Mouse (Mus musculus) gonadal fat pad, adult 2 months (tissue): ENCODE measurements at regions not wholly inside any gene's neighbourhood (a gene's known extent, or its start where the extent isn't known, plus 50 kb on each side); places are given as distances from the start of the nearest gene placed in this dataset.
A peak's percentile ranks its signal among the peaks of the same experiment; 100 is the strongest.
"Not testable (repeated sequence)": the region's sequence is repeated elsewhere in the genome, so short reads cannot be mapped to it uniquely, and the experiment has no call there.

Experiments
- DNase-seq: peaks from one replicate; pipeline ENCODE4 v3.0.0-alpha.2; 2012; ENCODE audit warnings: low read depth

DNA sequence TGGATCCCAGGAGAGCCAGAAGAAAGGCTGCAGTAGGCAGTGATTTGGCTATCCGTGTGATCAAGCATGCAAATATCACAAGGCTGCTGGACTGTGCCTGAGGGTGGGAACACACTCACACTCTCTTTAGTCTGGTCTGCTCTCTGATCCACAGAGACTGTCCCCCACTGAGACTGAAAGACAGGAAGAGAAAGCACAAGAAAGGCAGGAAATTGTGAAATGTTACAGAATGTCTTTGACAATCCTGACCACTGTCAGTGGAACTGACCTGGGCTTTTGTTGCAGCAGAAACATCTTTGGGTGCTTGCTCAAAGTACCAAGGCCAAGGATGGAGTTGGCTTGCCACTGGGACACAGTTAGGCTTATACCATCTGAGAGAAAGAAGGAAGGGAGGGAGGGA, 52.3 kb upstream of the Gpd2 start:
- no peak for DNase-seq

GRCm38 (mm10) chr2:57183108-57183507, 54.3 kb upstream of the Gpd2 start:
- not testable (repeated sequence) for DNase-seq

DNA sequence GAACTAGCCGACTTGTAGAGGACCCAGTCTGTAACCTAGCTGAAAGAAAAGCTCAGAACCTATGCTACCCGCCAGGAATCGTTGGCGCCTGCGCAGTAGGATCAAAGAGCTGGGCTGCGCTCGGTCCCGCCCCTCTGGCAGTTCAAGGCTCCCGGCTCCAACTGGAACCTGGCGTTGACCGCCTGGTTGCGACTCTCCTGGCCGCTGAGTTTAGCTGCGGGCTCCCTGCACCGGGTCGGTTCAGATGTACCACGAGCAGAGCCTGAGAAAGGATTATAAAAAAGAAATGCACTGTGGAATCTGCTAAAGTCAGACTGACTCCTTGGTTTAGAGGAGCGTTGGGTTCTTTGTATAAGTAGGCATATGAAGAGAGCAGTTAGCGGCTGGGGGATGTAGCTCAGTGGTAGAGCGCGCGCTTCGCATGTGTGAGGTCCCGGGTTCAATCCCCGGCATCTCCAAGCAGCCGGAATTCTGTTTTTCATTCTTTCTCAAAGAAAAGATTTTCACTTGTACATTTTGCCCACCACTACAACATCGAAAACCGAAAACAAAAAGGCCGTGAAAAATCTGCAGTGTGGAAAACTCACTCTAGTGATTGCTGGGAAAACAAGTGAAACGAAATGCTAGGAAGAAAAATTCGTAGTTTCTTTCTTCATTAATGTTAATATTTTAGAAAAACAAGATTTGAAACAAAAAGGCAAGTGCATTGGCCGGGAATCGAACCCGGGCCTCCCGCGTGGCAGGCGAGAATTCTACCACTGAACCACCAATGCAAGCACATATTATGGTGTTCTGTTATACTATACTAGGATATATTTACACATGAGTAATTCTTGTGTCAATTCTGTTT, 55.5 kb upstream of the Gpd2 start:
- peak; percentile 51 for DNase-seq

- DNase-seq, result no peak
Observed at GRCm38 (mm10) chr2:57181350-57181691, 56.1 kb upstream of the Gpd2 start.

GRCm38 (mm10) chr2:57178056-57178455, 54.3 kb upstream of the Nr4a2 start:
- DNase-seq, result no peak

GRCm38 (mm10) chr2:57176547-57176946, 52.7 kb upstream of the Nr4a2 start:
- DNase-seq, result no peak

DNA sequence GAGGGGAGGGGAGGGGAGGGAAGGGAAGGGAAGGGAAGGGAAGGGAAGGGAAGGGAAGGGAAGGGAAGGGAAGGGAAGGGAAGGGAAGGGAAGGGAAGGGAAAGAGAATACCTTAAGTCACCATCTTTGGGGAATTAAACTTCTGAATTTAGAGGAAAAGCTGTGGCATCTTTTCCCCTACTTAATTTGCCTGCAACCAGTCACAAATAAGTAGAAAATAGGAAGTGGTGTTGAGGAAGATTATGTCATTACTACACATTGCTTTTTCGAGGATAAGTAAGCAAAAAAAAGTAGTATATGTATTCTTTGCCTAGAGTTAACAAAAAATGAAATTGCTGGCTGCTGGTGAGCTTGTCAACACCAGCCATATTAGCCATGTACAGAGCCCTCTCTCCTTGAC, 51.4 kb upstream of the Nr4a2 start:
- DNase-seq, result no peak
